Mouse (Mus musculus): ENCODE results near the gene Plekha6.

The Plekha6 gene

DNA sequence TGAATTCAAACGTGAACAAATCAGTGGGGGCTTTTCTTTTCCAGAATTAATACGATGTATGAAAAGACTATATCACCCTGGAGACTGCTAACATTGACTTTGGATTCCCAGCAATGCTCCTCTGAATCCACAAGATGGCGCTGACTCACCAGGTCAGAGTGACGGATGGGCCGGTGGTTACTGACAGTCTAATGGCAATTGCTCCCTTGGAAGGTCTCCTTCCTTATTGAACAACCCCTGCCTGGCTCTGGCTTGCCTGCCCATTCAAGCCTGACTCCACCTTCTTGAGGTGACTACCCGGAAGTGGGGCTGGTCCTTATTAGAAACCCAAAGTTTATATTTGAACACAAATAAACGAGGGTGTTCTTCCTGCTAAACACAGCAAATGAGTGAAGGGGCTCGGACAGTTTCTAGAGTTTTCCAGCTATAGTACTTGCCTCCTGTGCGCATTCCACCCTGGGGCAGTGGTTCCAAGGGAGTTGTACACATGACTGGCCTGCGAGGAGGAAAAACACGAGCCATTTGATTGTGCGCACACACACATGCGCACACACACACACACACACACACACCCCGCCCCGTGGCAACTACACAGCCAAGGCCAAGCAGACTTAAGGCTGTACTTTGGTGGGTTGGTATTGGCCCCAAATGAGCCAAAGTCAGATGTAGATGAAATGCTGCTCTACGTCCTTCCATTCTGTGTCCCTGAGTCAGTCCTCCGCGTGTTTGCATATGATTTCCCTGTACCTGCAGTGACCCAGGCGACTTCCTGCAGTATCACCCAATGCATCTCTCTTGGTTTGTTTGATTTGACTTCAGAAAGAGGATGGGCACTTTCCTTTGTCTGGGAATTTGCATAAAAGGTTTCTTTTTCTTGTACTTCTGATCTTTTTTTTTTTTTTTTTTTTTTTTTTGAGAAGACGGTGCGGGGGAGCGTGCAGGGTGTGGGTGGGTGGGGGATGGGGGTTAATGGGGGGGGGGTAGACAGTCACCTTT lies 17.7 kb upstream of the Plekha6 start:
- peak; percentile 62 to 68 for DNase-seq

- DNase-seq: no peak
Measured at GRCm38 (mm10) chr1:133147324-133147723, 16.7 kb upstream of the Plekha6 start.

GRCm38 (mm10) chr1:133148122-133148521 lies 15.9 kb upstream of the Plekha6 start:
- DNase-seq: no peak

DNA sequence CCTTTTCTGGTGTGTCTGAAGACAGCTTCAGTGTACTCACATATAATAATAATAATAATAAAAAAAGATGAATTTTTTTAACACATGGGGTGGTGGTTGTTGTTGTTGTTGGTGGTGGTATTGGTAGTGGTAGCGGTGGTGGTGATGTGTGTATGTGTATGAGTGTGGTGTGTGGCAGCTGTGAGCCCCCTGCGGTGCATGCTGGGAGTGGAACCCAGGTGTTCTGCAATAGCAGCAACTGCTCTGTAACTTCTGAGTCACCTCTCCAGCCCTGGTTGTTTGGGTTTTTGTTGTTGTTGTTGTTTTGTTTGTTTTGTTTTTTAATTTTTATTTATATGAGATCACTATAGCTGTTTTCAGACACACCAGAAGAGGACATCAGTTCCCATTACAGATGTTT lies 13.5 kb upstream of the Plekha6 start:
- no peak for DNase-seq

- DNase-seq: no peak
Measured at GRCm38 (mm10) chr1:133152213-133152612, 11.8 kb upstream of the Plekha6 start.

DNA sequence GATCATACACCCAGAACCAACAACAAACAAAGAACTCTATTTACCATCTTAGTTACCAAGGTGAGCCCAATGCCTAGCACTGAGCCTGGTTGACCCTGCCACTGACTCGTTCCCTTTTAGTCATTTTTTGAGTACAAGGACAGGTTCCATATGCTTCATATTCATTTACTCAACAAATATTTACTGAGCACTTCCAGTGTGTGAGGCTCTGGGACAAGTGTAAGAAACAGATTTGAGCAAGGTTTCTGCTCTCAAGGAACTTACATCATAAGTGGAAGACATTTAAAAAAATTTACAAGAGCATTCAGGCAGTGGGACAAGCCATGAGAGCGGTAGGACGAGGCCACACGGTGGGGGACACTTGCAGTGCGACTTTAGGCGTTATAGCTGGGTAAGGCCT lies 8.7 kb upstream of the Plekha6 start:
- no peak for DNase-seq

DNA sequence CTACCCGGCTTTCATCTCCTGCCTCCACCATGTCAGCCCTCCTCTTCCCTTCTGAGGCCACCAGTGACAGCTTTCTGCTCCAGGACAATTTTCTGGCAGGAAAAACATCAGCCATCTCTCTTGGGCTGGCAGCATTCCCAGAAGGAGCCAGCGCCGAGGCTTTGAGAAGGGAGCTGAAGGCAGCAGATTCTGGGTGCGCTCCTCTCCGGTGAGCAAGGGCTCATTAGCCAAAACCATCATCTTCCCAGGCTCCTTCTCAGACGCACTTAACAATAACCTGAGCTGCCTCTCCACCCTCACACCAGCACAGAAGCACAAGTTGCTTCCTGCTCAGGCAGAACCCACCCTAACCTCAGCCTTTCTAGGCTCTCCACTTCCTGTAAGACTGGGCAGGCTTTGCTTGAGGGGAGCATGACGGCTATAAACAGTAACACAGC lies 4.9 kb upstream of the Plekha6 start:
- peak; percentile 55 to 66 for DNase-seq

DNA sequence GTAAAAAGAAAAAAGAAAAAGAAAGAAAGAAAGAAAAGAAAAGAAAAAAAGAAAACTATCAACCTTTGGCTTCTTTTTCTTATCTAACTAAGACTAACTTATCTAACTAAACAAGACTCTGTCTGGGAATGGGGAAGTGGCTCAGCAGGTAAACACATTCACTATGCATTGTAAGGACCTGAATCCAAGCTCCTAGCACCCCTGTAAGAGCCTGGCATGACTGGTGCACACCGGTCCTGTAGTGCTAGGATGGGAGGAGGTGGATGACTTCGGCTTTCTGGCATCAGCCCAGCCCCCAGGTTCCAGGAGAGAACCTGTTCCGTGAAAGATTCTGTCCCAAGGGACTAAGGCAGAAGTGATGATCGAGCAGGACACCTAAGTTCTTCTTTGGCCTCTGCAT lies 2.5 kb upstream of the Plekha6 start:
- peak in 1 of 2 experiments; percentile 36 for DNase-seq

DNA sequence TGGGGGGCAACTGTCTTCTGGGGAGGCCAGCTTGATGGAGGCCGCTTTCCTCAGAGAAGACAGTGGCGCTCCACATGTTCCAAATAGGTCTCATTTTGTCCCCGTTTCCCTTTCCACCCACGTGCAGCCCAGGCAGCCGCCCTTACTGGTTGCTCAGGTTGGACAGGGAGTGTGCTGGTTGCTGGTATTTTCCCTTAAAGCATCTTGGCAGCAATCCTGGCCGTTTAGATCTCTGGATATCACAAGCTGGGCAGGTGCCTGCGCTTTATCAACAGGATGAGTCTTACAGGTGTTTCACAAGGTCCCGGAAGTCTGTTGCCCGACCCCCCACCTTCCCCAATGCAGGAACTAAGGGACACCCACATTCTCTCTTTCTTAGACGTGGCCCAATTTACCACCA lies 2.0 kb upstream of the Plekha6 start:
- DNase-seq: peak in 1 of 2 experiments; percentile 32

DNA sequence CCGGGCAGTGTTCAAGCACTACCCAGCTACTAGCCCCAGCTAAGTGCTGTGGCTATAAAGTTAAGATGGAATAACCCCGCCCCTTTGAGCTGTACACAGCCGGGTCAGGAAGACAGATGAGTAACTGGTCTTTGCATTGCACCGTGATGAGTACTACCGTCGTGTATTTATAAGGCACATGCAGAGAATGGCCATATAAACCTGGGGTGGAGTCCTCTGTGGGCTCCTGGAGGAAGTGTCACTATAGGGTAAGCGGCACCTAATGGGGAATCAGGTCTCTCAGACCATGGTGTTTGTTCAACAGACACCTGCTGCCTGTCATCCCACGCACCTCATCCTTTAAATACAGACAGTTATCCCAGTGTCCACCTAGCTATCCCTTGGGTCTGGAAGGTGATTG lies 1.0 kb upstream of the Plekha6 start:
- no peak for DNase-seq

DNA sequence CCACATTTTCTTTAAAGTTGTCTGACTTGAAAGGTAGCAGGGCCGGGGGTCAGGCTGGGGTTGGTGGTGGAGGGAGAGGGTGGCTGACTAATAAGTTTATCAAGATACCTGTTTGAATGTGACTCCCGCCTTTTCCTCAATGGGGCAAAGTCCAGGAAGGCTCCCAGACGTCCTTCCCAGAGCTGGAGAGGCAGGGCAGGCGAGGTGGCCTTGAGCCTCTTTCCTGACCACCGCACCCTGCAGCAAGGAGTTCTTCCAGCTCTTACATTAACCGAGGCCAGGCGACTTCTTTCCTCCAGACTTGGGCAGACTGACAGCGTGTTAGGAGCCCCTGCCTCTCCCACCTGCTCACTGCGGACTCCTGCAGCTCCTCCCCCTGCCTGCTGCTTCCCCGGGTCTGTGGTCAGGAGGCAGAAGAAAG lies 591 bp downstream of the Plekha6 start:
- peak; percentile 35 to 61 for DNase-seq

DNA sequence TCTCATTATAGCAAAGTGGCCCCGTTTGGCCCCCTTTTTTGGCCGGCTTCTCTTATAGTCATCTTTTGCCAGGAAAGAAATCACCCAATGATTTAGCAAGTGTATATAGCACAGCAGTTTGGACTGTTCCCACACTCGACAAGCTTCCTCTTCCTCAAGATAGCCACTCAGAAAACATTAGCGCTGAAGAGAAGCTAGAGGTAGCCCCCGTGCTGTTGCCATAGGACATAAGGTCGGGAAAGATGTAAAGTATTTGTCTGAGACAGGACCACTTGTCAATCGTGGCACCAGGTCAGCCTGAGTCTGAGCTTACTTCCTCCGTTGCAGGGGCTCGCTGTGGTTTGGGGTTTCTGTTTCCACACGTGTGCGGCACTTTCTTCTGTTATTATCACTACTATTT lies 1.1 kb downstream of the Plekha6 start:
- no peak for DNase-seq

- peak; percentile 67 to 72 for DNase-seq
Measured at GRCm38 (mm10) chr1:133168318-133169060, 4.5 kb downstream of the Plekha6 start.

GRCm38 (mm10) chr1:133170196-133170595 lies 6.2 kb downstream of the Plekha6 start:
- peak in 1 of 2 experiments; percentile 30 for DNase-seq

DNA sequence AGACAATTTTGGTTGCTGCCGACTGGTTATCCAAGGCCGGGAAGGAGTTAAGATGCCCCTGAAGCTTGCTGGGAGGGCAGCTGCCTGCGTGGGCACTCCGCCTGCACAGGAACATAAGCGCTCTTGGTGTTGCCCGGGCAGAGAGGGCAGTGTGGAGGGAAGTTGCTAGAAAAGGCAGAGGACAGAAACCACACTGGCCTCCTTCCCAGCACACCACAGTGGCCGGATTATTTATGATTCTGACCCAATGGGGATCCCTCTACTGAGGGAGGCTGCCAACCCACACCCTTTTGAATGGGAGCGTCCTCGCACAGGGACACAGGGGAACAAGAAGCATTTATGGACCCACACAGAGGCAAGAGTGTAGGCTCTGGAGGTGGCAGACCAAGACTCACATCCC lies 7.3 kb downstream of the Plekha6 start:
- DNase-seq: no peak

- DNase-seq: no peak
Measured at GRCm38 (mm10) chr1:133175150-133175549, 11.1 kb downstream of the Plekha6 start.

GRCm38 (mm10) chr1:133177480-133178172 lies 13.6 kb downstream of the Plekha6 start:
- DNase-seq: peak; percentile 79 to 83

DNA sequence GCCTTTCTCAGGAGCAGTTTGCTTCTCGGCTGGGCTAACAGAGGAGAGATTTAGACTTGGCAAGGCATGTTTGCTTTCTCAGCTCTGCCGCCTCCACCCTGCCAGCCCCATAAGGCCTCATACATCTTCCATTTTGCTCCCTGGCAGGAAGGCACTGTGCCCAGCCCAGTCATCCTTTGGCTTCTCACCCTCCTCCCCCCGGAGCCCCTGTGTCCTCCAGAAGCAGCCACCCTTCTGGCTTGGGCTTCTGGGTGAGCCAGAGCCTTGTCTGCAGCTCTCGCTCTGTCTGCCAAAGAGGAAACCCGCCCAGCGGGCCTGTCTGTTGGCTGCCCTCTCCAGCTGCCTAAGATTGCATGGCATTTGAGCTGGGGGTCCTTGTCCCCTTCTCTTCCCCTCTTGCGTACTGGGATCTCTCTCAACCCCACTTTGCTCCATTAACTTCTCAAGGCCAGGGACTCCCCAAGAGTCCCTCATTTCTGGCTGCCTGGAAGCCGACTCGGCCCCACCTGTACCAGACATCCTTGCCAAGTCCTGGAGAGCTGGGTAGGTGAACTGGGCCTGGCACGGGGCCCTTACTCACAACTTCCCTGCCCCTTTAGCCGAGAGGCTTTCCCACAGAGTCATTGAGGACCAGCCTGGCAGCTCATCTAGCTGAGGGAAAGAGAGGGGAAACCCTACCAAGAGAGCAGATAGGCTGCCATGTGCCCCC lies 14.9 kb downstream of the Plekha6 start:
- DNase-seq: no peak

- DNase-seq: peak; percentile 85 to 90
Measured at GRCm38 (mm10) chr1:133181072-133182015, 17.3 kb downstream of the Plekha6 start.

GRCm38 (mm10) chr1:133182016-133182705 lies 18.2 kb downstream of the Plekha6 start:
- DNase-seq: peak; percentile 68 to 80

Measured in kidney, postnatal 4 days (tissue).